Mouse (Mus musculus): ENCODE measurements at regions not wholly inside any gene's neighbourhood (a gene's known extent, or its start where the extent isn't known, plus 50 kb on each side); places are given as distances from the start of the nearest gene placed in this dataset.

GRCm38 (mm10) chr6:49579691-49580090, 184.3 kb downstream of the Stk31 start:
- no peak for TF ChIP-seq ZNF384 (IDR thresholded peaks at IDR 0.05; ENCODE audit: low read depth, low read length)
- no peak for TF ChIP-seq MAFK (IDR thresholded peaks at IDR 0.05; ENCODE audit: insufficient read depth, low read depth, low read length)
- no peak for TF ChIP-seq HCFC1 (IDR thresholded peaks at IDR 0.05; ENCODE audit: borderline replicate concordance, insufficient read depth, low read length)
